In genomic region chr10:128367899-128368401, GRCm38 (mm10) we compare ENCODE assay signal across 8 mouse cellular contexts. TPM values are rescaled to one million over a fixed set of nuclear protein-coding genes. Genes with fewer than 3 reads are reported as not detected.
DNase-seq lines count a peak whose midpoint lies in the region; ATAC-seq and TF ChIP-seq lines count a peak whose summit lies in the region.

No protein-coding gene starts in this region.

- peak overlapping the region; percentile 77 for H3K9ac ChIP-seq in heart, embryonic 12.5 days
- peak overlapping the region; percentile 65 for H3K9ac ChIP-seq in hindbrain, embryonic 15.5 days

- no peak; the same call in 1 of the 2 replicates for ATAC-seq in heart, embryonic 12.5 days (ENCODE audit: insufficient number of reproducible peaks, low FRiP score)
- no peak for ATAC-seq in hindbrain, embryonic 15.5 days (ENCODE audit: low FRiP score, low read depth)
- ATAC-seq in megakaryocyte-erythroid progenitor cell, adult 5-6 weeks (replicated peaks; ENCODE audit: low FRiP score, low TSS enrichment, poor library complexity, severe bottlenecking): peak; percentile 11; the same call in 1 of the 2 replicates

- DNase-seq in heart, postnatal 25 days (ENCODE audit: low spot score): no peak
- DNase-seq in brain, embryonic 14.5 days (ENCODE audit: low read depth): peak; percentile 48
- DNase-seq in c-Kit-positive CD71-positive TER-119-positive erythroid progenitor cells, embryonic 14.5 days (ENCODE audit: low spot score): no peak
- no peak for DNase-seq in right cerebral cortex, adult 2 months (ENCODE audit: low spot score in 2 of 2)
- no peak for DNase-seq in frontal cortex, adult 2 months (ENCODE audit: extremely low spot score in 1 of 2, low spot score in 1 of 2)

- TF ChIP-seq POLR2A in brain, embryonic 14.5 days (IDR thresholded peaks at IDR 0.05; ENCODE audit: borderline replicate concordance, extremely low read depth, insufficient read depth, insufficient read length, poor library complexity, severe bottlenecking): no peak

- peak overlapping the region; percentile 90 for H3K4me2 ChIP-seq in heart, embryonic 12.5 days
- H3K4me2 ChIP-seq in hindbrain, embryonic 15.5 days: peak overlapping the region; percentile 92

- H3K9me3 ChIP-seq in heart, embryonic 12.5 days (replicated peaks): no peaks in the 10 kb centered on the region
- H3K9me3 ChIP-seq in hindbrain, embryonic 15.5 days: no peaks in the 10 kb centered on the region

- H3K27ac ChIP-seq in heart, embryonic 12.5 days (ENCODE audit: poor library complexity, severe bottlenecking): peak overlapping the region; percentile 87
- H3K27ac ChIP-seq in hindbrain, embryonic 15.5 days (replicated peaks): peak overlapping the region; percentile 97

- no peaks in the 10 kb centered on the region for H3K27me3 ChIP-seq in heart, embryonic 12.5 days (replicated peaks)
- H3K27me3 ChIP-seq in hindbrain, embryonic 15.5 days: no peaks in the 10 kb centered on the region

- intact Hi-C loops in heart, postnatal 25 days (cut with DNase I): no loop called here

- peaks cover 15% of the 10 kb centered on the region for H3K4me1 ChIP-seq in heart, embryonic 12.5 days (replicated peaks)
- H3K4me1 ChIP-seq in hindbrain, embryonic 15.5 days (replicated peaks): peaks cover 19% of the 10 kb centered on the region

- 16% methylated on average over 19 of the region's 19 CpGs for WGBS in heart, embryonic 12.5 days
- 13% methylated on average over 19 of the region's 19 CpGs for WGBS in hindbrain, embryonic 15.5 days

- H3K4me3 ChIP-seq in heart, embryonic 12.5 days: peak overlapping the region; percentile 68
- H3K4me3 ChIP-seq in hindbrain, embryonic 15.5 days: peak overlapping the region; percentile 89

- H3K36me3 ChIP-seq in heart, embryonic 12.5 days: peaks cover 21% of the 10 kb centered on the region
- peaks cover 15% of the 10 kb centered on the region for H3K36me3 ChIP-seq in hindbrain, embryonic 15.5 days

- TF ChIP-seq CTCF in brain, embryonic 14.5 days (IDR thresholded peaks at IDR 0.05; ENCODE audit: borderline replicate concordance, extremely low read depth, insufficient read depth, insufficient read length): no peak

RNA-seq across cellular contexts. Expression of gene Coq10a, which starts 0.8 kb away (rescaled TPM):
- polyA plus RNA-seq in heart, embryonic 12.5 days (2016; fragmentation: Nextera tagmentation; extraction: Ambion mirVana): 15.9 and 16.2 TPM in 2 replicates
- 100 to 1,000 TPM; 272 to 314 TPM for total RNA-seq in heart, postnatal 25 days (2021)
- polyA plus RNA-seq in brain, embryonic 14.5 days (2012; rRNA removed): 69.0 and 90.1 TPM in 2 replicates
- polyA plus RNA-seq in hindbrain, embryonic 15.5 days (2015; fragmentation: Nextera tagmentation; extraction: Ambion mirVana): 38.7 and 41.9 TPM in 2 replicates
- 12.9 and 16.8 TPM in 2 replicates for total RNA-seq in megakaryocyte-erythroid progenitor cell, adult 5-6 weeks (2014; fragmentation: Nextera tagmentation)
- total RNA-seq in megakaryocyte-erythroid progenitor cell, adult 5-6 weeks (2017): 8.8 and 10.9 TPM in 2 replicates
- 89.1 and 94.8 TPM in 2 replicates for polyA plus RNA-seq in frontal cortex, adult 2 months (2012; rRNA removed)

RNA-seq across cellular contexts. Expression of gene Ankrd52, which starts 9.0 kb away (rescaled TPM):
- polyA plus RNA-seq in heart, embryonic 12.5 days (2016; fragmentation: Nextera tagmentation; extraction: Ambion mirVana): 10.6 and 11.3 TPM in 2 replicates
- 10 to 100 TPM; 43.7 to 51.0 TPM for total RNA-seq in heart, postnatal 25 days (2021)
- polyA plus RNA-seq in brain, embryonic 14.5 days (2012; rRNA removed): 43.1 and 55.1 TPM in 2 replicates
- 10.9 and 13.8 TPM in 2 replicates for polyA plus RNA-seq in hindbrain, embryonic 15.5 days (2015; fragmentation: Nextera tagmentation; extraction: Ambion mirVana)
- total RNA-seq in megakaryocyte-erythroid progenitor cell, adult 5-6 weeks (2014; fragmentation: Nextera tagmentation): 62.2 and 68.5 TPM in 2 replicates
- total RNA-seq in megakaryocyte-erythroid progenitor cell, adult 5-6 weeks (2017): 8.3 and 11.7 TPM in 2 replicates
- 31.9 and 32.6 TPM in 2 replicates for polyA plus RNA-seq in frontal cortex, adult 2 months (2012; rRNA removed)

RNA-seq across cellular contexts. Expression of gene Cs, which starts 30.4 kb away (rescaled TPM):
- polyA plus RNA-seq in heart, embryonic 12.5 days (2016; fragmentation: Nextera tagmentation; extraction: Ambion mirVana): 418 and 430 TPM in 2 replicates
- total RNA-seq in heart, postnatal 25 days (2021): 1,000 to 10,000 TPM; 1,194 to 1,233 TPM
- polyA plus RNA-seq in brain, embryonic 14.5 days (2012; rRNA removed): 185 and 203 TPM in 2 replicates
- 267 and 278 TPM in 2 replicates for polyA plus RNA-seq in hindbrain, embryonic 15.5 days (2015; fragmentation: Nextera tagmentation; extraction: Ambion mirVana)
- total RNA-seq in megakaryocyte-erythroid progenitor cell, adult 5-6 weeks (2014; fragmentation: Nextera tagmentation): 226 and 251 TPM in 2 replicates
- total RNA-seq in megakaryocyte-erythroid progenitor cell, adult 5-6 weeks (2017): 113 and 182 TPM in 2 replicates
- 233 and 236 TPM in 2 replicates for polyA plus RNA-seq in frontal cortex, adult 2 months (2012; rRNA removed)

RNA-seq across cellular contexts. Expression of gene Slc39a5, which starts 33.1 kb away (rescaled TPM):
- polyA plus RNA-seq in heart, embryonic 12.5 days (2016; fragmentation: Nextera tagmentation; extraction: Ambion mirVana): 0.28 and 0.42 TPM in 2 replicates
- total RNA-seq in heart, postnatal 25 days (2021): not detected
- polyA plus RNA-seq in brain, embryonic 14.5 days (2012; rRNA removed): 0.04 and 0.35 TPM in 2 replicates
- 0.21 and 0.83 TPM in 2 replicates for polyA plus RNA-seq in hindbrain, embryonic 15.5 days (2015; fragmentation: Nextera tagmentation; extraction: Ambion mirVana)
- not detected in 2 replicates for total RNA-seq in megakaryocyte-erythroid progenitor cell, adult 5-6 weeks (2014; fragmentation: Nextera tagmentation)
- total RNA-seq in megakaryocyte-erythroid progenitor cell, adult 5-6 weeks (2017): not detected in 2 replicates
- 0.36 and 0.46 TPM in 2 replicates for polyA plus RNA-seq in frontal cortex, adult 2 months (2012; rRNA removed)

RNA-seq across cellular contexts. Expression of gene Nabp2, which starts 43.3 kb away (rescaled TPM):
- 57.3 and 57.9 TPM in 2 replicates for polyA plus RNA-seq in heart, embryonic 12.5 days (2016; fragmentation: Nextera tagmentation; extraction: Ambion mirVana)
- 10 to 100 TPM; 44.4 to 46.8 TPM for total RNA-seq in heart, postnatal 25 days (2021)
- 96.8 and 102 TPM in 2 replicates for polyA plus RNA-seq in brain, embryonic 14.5 days (2012; rRNA removed)
- polyA plus RNA-seq in hindbrain, embryonic 15.5 days (2015; fragmentation: Nextera tagmentation; extraction: Ambion mirVana): 137 and 141 TPM in 2 replicates
- 63.0 and 130 TPM in 2 replicates for total RNA-seq in megakaryocyte-erythroid progenitor cell, adult 5-6 weeks (2014; fragmentation: Nextera tagmentation)
- total RNA-seq in megakaryocyte-erythroid progenitor cell, adult 5-6 weeks (2017): 54.4 and 98.8 TPM in 2 replicates
- 75.0 and 80.7 TPM in 2 replicates for polyA plus RNA-seq in frontal cortex, adult 2 months (2012; rRNA removed)
